Mouse (Mus musculus): ENCODE results near the gene A1bg.

The A1bg gene

DNA sequence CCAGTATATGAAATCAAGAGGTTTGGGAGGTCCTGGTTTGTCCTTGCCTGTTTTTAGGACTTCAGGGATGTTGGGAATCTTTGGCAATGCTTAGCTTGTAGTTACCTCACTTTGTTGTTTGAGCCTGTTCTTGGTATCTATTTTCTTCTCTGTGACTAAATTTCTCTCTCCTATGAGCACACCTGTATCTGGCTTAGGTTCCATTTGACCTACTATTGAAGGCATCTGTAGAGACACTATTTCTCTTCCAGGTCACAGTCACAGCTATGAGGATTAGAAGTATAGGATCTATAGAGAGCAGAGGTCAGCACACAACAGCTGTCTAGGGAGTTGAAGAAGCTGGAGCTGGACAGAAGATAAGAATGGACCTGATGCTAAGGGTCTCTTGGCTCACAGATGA is at the start of gene A1bg:
Gene A1bg, minus strand, starts transcription at position 101 of the 400 bp plus-strand sequence.
- no peak for DNase-seq (ENCODE audit: low spot score in 2 of 2)

DNA sequence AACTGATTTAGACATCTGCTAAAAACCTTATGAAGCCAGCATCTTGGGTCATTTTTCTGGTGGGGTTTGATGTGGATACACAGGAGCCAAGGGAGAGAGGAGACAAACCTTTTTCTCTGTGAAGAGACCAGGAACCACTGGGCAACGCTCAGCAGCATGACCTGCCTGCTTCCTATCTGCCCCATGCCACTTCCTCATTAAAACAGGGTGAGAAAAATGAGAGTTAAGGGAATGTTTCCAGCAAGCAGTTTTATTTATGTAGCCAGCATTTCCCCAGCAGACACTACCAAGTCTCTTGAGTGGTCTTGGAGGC is 45.7 kb upstream of the A1bg start:
- no peak for DNase-seq (ENCODE audit: low spot score in 2 of 2)

DNA sequence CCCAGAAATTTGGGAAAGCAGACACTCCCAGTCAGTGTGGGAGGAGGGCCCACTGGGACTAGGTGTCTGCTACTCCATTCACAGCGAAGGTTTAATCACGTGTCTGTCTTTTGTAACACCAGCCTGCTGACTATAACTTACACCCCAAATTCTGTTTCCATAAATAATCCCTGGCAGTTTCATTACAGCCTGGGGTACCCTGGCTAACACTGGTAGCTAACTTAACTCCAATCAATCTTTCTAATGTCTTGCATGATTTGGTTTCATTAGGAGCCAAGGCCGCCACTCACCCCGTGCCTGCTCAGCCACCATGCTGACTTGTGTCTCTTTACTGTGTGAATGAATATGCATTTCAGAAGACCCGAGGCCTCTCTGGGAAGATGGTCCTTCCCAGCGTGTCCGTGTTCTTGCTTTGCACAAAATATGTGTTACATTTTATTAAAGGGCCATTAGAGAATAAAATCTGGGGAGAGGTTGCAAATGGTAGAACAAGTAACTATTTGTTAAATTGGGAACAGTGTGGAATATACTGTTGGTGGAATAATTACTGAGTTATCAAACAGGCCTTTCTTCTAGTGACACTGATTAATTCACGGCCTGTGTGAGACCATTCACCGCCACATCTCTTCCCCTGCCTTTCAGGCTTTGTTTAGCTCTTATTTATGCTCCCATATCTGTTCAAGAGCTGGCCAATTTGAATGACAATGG is 45.2 kb upstream of the A1bg start:
- DNase-seq (ENCODE audit: low spot score in 2 of 2) = no peak

DNA sequence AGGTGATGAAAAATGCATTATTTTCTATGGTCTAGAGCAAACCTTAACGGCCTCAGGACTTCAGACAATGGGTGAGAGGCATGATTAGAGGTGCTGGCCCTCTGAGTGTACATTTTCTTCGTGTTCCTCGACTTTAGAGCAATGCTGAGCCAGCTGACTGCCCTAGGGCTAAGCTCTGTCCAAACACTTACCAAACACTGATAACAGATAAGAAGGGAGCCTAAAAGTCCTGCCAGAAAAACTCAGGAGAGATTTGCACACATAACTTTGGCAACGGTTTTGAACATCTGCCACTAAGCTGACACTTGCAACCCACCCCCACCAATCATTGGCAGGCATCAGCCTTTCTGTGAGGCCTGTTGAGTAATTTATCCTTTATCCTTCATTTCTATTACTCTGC is 2.9 kb upstream of the A1bg start:
- no peak for DNase-seq (ENCODE audit: low spot score in 2 of 2)

DNA sequence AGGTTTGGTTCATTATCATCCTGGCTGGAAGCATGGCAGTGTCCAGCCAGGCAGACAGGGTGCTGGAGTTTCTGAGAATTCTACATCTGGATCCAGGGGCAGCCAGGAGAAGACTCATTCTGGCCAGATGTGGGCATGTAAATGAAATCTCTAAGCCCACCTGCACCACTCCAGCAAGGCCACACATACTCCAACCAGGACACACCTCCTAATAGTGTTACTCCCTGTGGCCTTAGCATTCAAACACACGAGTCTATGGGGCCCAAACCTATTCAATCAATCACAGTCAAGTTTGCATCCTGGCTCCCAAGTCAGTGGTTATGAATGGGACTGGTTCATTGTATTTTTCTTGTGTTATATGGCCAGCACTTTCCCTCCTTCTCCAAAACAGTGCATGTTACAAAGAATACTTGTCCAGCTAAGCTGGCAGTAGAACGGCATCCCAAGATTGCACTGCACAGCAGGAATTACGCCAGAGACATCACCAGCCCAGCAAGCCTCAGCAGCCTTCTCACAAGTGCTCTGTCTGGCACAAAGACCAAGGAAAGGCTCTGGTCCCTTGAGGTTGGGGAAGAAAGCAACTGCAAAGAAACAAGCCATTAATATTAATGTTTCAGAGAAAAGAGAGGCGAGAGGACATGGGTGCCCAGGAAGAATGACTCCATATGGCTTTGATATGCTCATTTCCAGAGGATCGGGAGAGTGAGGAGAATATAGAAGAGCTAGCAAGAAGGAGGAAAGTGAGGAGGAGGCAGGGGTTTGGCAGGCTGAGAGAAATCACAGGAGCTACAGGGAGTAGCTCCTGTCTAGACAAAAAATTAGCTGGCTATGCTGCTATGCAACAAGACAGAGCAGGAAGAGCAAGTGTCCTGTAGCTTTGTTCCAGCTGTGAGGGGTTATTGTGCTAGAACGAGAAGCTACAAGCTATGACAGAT is 18.8 kb downstream of the A1bg start:
- DNase-seq (ENCODE audit: low spot score in 2 of 2) = peak in 1 of 2 experiments; percentile 6

DNA sequence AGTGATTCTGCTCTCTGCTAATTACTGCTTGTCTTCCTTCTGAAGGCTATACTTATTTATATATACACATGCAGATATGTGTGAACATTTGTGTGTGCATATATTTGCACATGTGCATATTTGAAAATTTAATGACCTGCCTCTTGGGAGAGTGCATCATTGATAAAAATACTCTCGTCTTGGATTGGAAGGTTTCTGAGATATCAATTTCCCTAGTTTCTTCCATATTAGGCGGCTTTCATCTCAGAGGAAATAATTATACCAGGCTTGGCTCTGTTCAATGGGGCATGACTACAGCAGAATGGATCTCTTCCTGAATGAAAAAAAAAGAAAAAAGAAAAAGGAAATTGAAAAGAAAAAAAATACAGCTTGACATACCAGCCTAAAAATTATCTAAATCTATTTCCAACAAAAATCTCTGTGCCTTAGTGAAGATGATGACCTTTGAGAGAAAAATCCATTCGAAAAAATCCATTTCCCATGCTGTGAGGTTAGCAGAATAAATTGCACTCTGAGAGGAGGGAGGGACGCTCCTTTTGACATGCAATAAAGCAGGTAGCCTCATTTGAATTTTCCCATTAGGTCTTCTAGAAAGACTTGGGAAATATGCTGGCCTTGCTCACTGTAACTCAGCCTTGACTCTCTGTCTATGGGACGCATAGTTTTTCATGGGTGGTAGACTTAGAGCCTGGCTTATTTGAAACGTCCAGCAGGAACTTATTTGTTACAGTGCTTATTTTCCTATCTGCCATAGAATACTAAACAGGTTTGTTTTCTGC is 24.4 kb downstream of the A1bg start:
- DNase-seq (ENCODE audit: low spot score in 2 of 2) = no peak

DNA sequence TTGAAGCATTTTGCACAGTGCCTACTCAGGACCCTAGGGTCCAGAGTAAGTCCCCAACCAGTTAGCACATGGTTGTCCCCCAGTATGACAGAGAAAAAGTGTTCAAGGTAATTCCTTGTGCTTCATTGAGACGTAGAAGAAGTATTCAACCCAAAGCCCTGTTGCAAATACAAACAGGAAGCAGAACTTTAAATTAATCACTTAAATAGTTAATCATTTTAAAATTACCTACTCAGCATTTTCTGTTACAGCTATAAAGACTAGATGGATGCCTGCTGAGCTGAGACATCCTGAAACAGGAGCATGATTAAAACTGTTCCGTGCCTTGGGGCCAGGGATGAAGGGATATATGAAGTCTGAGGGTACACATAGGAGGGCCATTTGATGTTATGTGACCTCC is 26.8 kb downstream of the A1bg start:
- no peak for DNase-seq (ENCODE audit: low spot score in 2 of 2)

DNA sequence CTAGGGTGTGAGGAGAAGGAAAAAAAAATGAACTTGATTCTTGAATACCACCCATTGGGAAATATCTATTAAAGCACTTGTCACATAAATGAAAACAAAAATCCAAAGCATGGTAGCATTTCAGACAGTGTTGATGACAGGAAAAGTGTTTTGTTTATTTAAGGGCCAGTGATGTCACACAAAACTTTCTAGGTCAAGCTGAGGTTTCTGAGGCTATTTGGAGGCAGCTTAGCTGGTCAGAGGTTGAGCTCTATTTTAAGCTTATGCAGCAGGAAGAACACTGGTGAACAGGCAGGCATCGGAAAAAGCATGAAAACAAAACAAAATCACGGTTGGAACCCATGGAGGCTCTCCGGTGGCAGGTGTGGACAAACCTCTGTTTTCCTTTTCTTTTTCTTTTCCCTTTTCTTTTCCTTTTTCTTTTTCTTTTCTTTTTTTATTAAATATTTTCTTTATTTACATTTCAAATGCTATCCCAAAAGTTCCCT is 29.8 kb downstream of the A1bg start:
- DNase-seq (ENCODE audit: low spot score in 2 of 2) = no peak

DNA sequence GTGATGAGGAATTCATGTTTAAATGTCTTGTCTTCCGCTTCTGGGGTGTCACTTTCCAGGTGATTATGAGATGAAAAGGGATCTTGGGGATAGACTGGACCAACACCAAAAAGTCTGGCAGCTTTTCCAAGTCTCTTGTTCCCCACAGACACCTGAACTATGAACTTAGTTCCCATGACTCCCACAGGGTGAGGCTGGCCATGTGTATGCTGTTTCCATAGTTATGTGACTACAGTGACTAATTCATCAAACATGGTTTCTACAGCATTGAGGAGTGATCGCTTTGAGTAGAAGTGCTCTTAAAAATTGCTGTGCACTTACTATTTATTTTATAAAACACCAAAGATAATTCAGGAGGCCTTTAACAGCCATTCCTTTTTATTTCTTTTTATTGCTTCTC is 34.1 kb downstream of the A1bg start:
- no peak for DNase-seq (ENCODE audit: low spot score in 2 of 2)

DNA sequence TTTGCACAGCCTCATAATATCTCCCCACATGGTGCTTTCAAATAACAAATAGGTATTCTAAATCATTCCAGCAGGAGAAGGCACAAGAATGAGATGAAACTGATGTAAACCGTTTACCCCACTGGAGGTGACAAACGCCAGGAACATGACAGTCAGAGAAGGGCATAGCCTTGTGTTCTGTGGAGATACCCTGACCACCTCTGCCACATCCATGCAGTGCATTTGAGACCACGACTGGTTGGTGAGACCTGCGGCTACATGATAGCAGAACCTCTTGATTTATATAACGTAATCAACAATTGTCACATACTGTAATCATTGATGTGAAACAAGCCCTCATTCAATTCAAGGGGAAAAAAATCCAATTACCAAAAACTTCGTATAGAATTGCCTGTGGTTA is 47.1 kb downstream of the A1bg start:
- DNase-seq (ENCODE audit: low spot score in 2 of 2) = no peak

DNA sequence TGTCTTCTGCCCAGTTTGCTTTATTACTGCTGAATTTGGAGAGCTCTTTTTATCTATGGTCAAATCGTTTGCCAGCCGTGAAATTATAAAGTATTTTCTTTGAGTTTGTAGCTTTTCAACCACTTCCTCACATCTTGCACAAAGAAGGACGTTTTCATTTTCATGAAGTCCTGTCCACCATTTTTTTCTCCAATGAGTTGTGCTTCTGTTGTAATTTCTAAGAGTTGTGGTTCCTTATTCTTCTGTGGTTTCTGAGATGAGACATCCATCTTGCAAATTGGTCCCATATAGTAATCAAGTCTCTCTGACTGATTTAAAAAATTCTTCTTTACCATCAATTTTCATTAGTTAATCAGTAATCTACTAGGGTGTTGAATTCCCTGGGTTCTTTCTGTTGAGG is 60.4 kb downstream of the A1bg start:
- no peak for DNase-seq (ENCODE audit: low spot score in 2 of 2)

DNA sequence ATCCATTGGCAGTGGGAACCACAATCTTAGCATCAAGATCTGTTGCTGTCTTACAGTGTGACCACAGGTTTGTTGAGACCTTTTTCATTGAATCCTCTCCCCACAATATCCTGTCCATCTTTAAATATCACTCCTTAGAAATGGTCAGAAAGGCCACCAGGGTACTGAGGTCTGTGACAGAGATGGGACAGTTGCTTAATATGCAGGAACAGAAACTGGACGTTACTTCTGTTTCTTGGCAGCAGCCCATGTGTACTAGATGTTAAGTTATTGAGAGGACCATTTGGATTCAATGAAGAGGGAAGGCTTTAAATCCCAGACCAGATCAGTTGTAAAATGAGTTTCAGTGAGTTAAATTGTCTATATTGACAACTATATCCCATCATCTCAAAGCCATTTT is 67.7 kb downstream of the A1bg start:
- DNase-seq (ENCODE audit: low spot score in 2 of 2) = no peak

DNA sequence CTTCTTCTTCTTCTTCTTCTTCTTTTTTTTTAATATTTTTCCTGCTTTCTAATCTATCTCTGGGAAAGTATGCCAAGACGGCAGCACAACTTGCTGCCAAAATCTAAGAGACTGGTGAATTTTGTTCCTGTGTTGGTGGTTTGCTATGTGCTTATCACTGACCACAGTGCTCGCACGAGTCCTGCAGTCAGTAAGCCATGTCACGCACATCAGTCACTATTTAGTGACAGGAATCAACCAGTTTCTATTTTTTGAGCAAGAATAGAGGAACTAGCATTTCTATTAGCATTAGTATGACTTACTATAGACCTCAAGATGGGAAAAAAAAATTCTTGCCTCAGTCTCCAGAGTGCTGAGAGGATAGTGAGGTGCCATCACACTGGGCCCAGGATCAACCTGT is 68.7 kb downstream of the A1bg start:
- no peak for DNase-seq (ENCODE audit: low spot score in 2 of 2)

DNA sequence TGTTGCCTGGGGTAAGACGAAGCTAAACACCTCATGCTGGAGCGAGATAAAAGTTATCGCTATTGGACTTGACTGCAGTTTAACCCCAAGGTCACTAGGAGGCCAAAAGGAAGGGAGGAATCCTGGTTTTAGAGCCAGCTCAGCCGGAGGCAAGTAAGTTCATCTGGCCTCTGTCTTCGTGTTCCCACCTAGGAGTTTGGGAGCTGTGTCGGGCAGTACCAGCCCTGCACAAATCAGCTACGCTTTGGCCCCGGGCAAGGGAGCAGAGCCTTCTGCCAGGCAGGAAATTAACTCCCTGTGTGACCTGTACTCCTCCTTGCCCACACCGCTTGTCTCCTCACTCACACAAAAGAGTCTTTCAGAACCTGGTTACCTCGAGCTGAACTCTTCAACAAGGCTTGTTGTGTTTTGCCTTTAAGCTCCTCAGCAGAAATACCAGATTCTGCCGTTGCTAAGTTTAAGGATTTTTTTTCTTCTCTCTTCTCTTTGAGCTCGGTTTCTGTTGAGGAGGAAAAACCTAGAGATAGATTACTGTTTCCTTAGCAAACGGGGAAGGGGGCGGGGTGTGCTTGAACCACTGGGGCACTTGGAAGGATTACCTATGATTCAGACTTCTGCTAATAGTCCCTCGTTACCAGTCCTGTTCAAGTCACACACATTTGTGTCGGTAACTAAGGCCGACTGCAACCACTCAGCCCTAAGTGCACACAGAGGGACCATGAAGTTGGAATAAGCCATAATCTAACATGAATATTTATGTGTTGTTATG is 69.4 kb downstream of the A1bg start, which contains the start of gene Fam84b:
Gene Fam84b, minus strand, starts transcription at position 548 of the 769 bp plus-strand sequence.
- DNase-seq (ENCODE audit: low spot score in 2 of 2) = no peak

DNA sequence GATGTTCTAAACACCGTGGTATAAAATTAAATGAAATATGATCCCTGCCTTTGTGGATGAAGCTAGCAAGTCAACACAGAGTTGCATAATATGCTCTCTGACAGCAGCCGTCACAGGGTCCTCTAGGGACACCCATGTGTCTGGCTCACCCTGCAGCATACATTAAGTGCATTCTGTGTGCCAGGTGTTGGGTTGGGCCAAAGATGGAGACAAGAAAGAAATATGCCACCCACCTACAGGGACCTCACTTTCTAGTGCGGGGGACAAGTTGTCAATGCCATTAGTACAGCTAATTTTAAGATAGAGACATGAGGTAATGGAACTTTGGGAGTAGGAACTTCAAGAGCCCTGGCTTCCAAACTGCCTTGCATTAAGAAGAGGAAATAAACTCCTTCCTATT is 74.2 kb downstream of the A1bg start:
- peak; percentile 14 to 29 for DNase-seq (ENCODE audit: low spot score in 2 of 2)

Data from right cerebral cortex, adult 2 months (tissue).